Mouse (Mus musculus): ENCODE data around the gene Rai1. TPM values are rescaled to one million over a fixed set of nuclear protein-coding genes. Genes with fewer than 3 reads are reported as not detected.
A peak's percentile ranks its signal among the peaks of the same experiment; 100 is the strongest.

Gene Rai1
- polyA plus RNA-seq, 1 experiment from 2014 or later, result 3.7 TPM

- no peak for ATAC-seq (ENCODE audit: low read depth)
- Histone ChIP-seq H3K9me3 (replicated peaks; ENCODE audit: control insufficient read depth, low read length) (no peaks in the 10 kb centered on the region), H3K4me1 (ENCODE audit: control insufficient read depth, low read depth, low read length) (peaks cover 3% of the 10 kb centered on the region), H3K9ac (ENCODE audit: low read depth, low read length) (no peak overlapping the region), H3K4me2 (ENCODE audit: low read depth, low read length) (no peak overlapping the region), H3K36me3 (ENCODE audit: control insufficient read depth, insufficient read depth) (no peaks in the 10 kb centered on the region), H3K4me3 (ENCODE audit: low read depth, low read length) (no peak overlapping the region), H3K27me3 (ENCODE audit: control insufficient read depth, insufficient read depth, low read depth, low read length) (no peaks in the 10 kb centered on the region), H3K27ac (ENCODE audit: low read length) (no peak overlapping the region)
- 76% methylated on average over 1 of the region's 1 CpGs for WGBS (ENCODE audit: insufficient replicate concordance)
Observed at GRCm38 (mm10) chr11:60132061-60132460, 27.2 kb downstream of the Rai1 start.

DNA sequence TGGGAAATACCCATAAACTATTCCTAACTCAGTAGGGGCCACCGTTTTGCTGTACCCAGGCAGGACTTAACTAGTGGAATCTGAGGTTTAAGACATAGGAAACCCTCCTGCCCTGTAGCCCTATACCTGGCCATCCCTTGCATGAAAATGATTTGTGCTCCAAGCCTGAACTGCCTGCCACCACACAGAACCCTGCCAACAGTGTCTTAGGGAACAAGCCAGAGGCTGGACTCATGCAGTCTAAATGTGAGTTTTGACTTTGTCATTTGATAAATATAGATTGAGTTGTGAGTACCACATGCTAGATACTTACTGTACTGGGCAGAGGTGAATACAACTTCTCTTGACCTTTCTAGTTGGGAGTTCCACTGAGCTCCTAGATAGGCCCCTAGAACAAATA is 31.7 kb downstream of the Rai1 start:
- Histone ChIP-seq H3K27ac (ENCODE audit: low read length) (no peak overlapping the region), H3K27me3 (ENCODE audit: control insufficient read depth, insufficient read depth, low read depth, low read length) (peaks cover 13% of the 10 kb centered on the region), H3K4me2 (ENCODE audit: low read depth, low read length) (no peak overlapping the region), H3K4me1 (ENCODE audit: control insufficient read depth, low read depth, low read length) (peaks cover 11% of the 10 kb centered on the region), H3K9me3 (replicated peaks; ENCODE audit: control insufficient read depth, low read length) (no peaks in the 10 kb centered on the region), H3K9ac (ENCODE audit: low read depth, low read length) (no peak overlapping the region), H3K4me3 (ENCODE audit: low read depth, low read length) (no peak overlapping the region), H3K36me3 (ENCODE audit: control insufficient read depth, insufficient read depth) (no peaks in the 10 kb centered on the region)
- ATAC-seq (ENCODE audit: low read depth), result no peak
- 63% methylated on average over 1 of the region's 1 CpGs for WGBS (ENCODE audit: insufficient replicate concordance)

DNA sequence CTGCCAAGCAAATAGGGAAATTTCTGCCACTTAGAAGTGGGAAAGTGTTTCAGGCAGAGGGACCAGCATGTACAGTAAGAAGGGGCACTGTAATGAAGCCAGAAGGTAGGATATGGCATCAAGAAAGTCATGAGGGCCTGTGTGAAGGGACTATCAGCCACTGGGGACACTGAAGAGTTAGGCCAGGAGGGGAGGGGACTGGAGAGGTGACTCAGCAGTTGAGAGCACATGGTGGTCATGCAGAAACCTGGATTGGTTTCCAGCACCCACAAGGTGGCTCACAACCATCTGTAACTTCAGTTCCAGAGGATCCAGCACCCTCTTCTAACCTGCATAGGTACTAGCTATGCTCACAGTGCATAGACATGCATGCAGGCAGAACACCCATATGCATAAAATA is 32.4 kb downstream of the Rai1 start:
- Histone ChIP-seq H3K4me2 (ENCODE audit: low read depth, low read length) (no peak overlapping the region), H3K9ac (ENCODE audit: low read depth, low read length) (no peak overlapping the region), H3K27ac (ENCODE audit: low read length) (no peak overlapping the region), H3K4me1 (ENCODE audit: control insufficient read depth, low read depth, low read length) (peaks cover 17% of the 10 kb centered on the region), H3K36me3 (ENCODE audit: control insufficient read depth, insufficient read depth) (no peaks in the 10 kb centered on the region), H3K4me3 (ENCODE audit: low read depth, low read length) (no peak overlapping the region), H3K27me3 (ENCODE audit: control insufficient read depth, insufficient read depth, low read depth, low read length) (peaks cover 13% of the 10 kb centered on the region), H3K9me3 (replicated peaks; ENCODE audit: control insufficient read depth, low read length) (no peaks in the 10 kb centered on the region)
- no peak; the same call in 1 of the 2 replicates for ATAC-seq (ENCODE audit: low read depth)

- Histone ChIP-seq H3K9me3 (replicated peaks; ENCODE audit: control insufficient read depth, low read length) (no peaks in the 10 kb centered on the region), H3K27me3 (ENCODE audit: control insufficient read depth, insufficient read depth, low read depth, low read length) (peaks cover 13% of the 10 kb centered on the region), H3K4me2 (ENCODE audit: low read depth, low read length) (peak overlapping the region; percentile 79), H3K9ac (ENCODE audit: low read depth, low read length) (no peak overlapping the region), H3K36me3 (ENCODE audit: control insufficient read depth, insufficient read depth) (no peaks in the 10 kb centered on the region), H3K27ac (ENCODE audit: low read length) (no peak overlapping the region), H3K4me3 (ENCODE audit: low read depth, low read length) (peak overlapping the region; percentile 60), H3K4me1 (ENCODE audit: control insufficient read depth, low read depth, low read length) (peaks cover 22% of the 10 kb centered on the region)
- no peak for ATAC-seq (ENCODE audit: low read depth)
- WGBS (ENCODE audit: insufficient replicate concordance), result 10% methylated on average over 24 of the region's 24 CpGs
Observed at GRCm38 (mm10) chr11:60139141-60139733, 34.4 kb downstream of the Rai1 start.

GRCm38 (mm10) chr11:60139734-60140371 is 35.0 kb downstream of the Rai1 start:
- no peak for ATAC-seq (ENCODE audit: low read depth)
- Histone ChIP-seq H3K4me1 (ENCODE audit: control insufficient read depth, low read depth, low read length) (peaks cover 22% of the 10 kb centered on the region), H3K9ac (ENCODE audit: low read depth, low read length) (peak overlapping the region; percentile 40; the same call in 1 of the 2 replicates), H3K9me3 (replicated peaks; ENCODE audit: control insufficient read depth, low read length) (no peaks in the 10 kb centered on the region), H3K36me3 (ENCODE audit: control insufficient read depth, insufficient read depth) (no peaks in the 10 kb centered on the region), H3K27ac (ENCODE audit: low read length) (no peak overlapping the region), H3K4me3 (ENCODE audit: low read depth, low read length) (peak overlapping the region; percentile 60), H3K4me2 (ENCODE audit: low read depth, low read length) (peak overlapping the region; percentile 79), H3K27me3 (ENCODE audit: control insufficient read depth, insufficient read depth, low read depth, low read length) (peaks cover 13% of the 10 kb centered on the region)
- WGBS (ENCODE audit: insufficient replicate concordance), result under 1% methylated on average over 66 of the region's 66 CpGs

DNA sequence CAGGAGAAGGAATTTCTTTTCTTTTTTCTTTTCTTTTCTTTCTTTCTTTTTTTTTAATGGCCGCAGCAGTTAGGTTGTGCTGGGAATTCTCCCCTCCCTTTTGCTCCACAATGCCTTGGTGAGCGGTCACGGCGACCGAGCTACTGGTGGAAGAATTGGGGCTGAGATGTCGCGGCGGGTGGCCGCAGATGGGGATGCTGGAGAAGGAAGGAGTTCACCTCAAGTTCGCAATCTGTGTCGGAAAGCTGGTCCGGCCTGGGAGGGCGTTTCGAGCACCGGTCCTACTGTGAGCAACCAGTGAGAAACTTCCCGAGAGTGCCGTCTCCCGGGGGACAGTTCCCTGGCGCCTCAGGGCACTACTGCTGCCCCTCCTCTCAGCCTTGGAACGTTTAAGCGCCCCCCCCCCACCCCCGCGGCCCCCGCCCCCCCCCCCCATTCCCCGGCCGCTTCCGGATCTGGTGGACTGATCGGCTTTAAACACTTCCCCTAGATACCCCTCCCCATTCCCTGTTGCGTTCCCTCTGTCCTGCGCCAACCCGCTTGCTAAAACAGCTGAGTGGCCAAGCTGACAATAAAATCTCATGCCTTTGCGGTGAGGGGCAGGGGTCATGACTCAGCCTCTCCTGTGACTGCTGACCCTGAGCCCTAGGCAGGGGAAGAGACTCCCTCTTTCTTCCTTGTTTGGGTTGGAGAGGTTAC is 35.9 kb downstream of the Rai1 start:
- 28% methylated on average over 19 of the region's 32 CpGs for WGBS (ENCODE audit: insufficient replicate concordance)
- no peak for ATAC-seq (ENCODE audit: low read depth)
- Histone ChIP-seq H3K9me3 (replicated peaks; ENCODE audit: control insufficient read depth, low read length) (no peaks in the 10 kb centered on the region), H3K27me3 (ENCODE audit: control insufficient read depth, insufficient read depth, low read depth, low read length) (peaks cover 13% of the 10 kb centered on the region), H3K27ac (ENCODE audit: low read length) (no peak overlapping the region), H3K4me1 (ENCODE audit: control insufficient read depth, low read depth, low read length) (peaks cover 22% of the 10 kb centered on the region), H3K36me3 (ENCODE audit: control insufficient read depth, insufficient read depth) (no peaks in the 10 kb centered on the region), H3K9ac (ENCODE audit: low read depth, low read length) (no peak overlapping the region), H3K4me3 (ENCODE audit: low read depth, low read length) (peak overlapping the region; percentile 60), H3K4me2 (ENCODE audit: low read depth, low read length) (peak overlapping the region; percentile 79)

- H3K9ac ChIP-seq (ENCODE audit: low read depth, low read length), result no peak overlapping the region
- no peaks in the 10 kb centered on the region for H3K9me3 ChIP-seq (replicated peaks; ENCODE audit: control insufficient read depth, low read length)
- no peak overlapping the region for H3K27ac ChIP-seq (ENCODE audit: low read length)
- no peak overlapping the region for H3K4me2 ChIP-seq (ENCODE audit: low read depth, low read length)
- 48% methylated on average over 7 of the region's 7 CpGs for WGBS (ENCODE audit: insufficient replicate concordance)
- H3K4me1 ChIP-seq (ENCODE audit: control insufficient read depth, low read depth, low read length), result peaks cover 22% of the 10 kb centered on the region
- H3K36me3 ChIP-seq (ENCODE audit: control insufficient read depth, insufficient read depth), result no peaks in the 10 kb centered on the region
- no peak for ATAC-seq (ENCODE audit: low read depth)
- H3K4me3 ChIP-seq (ENCODE audit: low read depth, low read length), result no peak overlapping the region
- peaks cover 13% of the 10 kb centered on the region for H3K27me3 ChIP-seq (ENCODE audit: control insufficient read depth, insufficient read depth, low read depth, low read length)
Observed at GRCm38 (mm10) chr11:60141285-60141608, 36.4 kb downstream of the Rai1 start.

DNA sequence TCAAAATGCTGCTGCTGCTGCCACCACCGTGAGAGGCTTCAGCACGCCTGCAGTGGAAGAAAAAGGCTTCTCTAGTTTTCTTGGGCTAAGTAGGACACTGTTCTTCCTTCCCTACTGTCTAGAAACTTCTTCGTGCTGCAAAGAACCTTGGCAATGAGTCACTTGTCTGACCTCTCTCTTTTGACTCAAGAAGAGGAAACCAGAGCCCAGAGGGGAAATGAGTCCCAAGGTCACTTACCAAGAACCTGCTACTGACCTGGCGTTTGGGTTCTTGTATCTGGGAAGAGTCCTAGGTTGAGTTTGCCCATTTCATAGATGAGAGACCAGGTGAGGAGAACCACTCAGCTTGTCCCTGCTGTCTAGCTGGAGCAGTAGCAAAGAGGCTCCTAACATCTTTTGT is 38.3 kb downstream of the Rai1 start:
- Histone ChIP-seq H3K9ac (ENCODE audit: low read depth, low read length) (no peak overlapping the region), H3K27me3 (ENCODE audit: control insufficient read depth, insufficient read depth, low read depth, low read length) (peaks cover 13% of the 10 kb centered on the region), H3K4me3 (ENCODE audit: low read depth, low read length) (no peak overlapping the region), H3K36me3 (ENCODE audit: control insufficient read depth, insufficient read depth) (no peaks in the 10 kb centered on the region), H3K9me3 (replicated peaks; ENCODE audit: control insufficient read depth, low read length) (no peaks in the 10 kb centered on the region), H3K4me1 (ENCODE audit: control insufficient read depth, low read depth, low read length) (peaks cover 22% of the 10 kb centered on the region), H3K4me2 (ENCODE audit: low read depth, low read length) (no peak overlapping the region), H3K27ac (ENCODE audit: low read length) (no peak overlapping the region)
- WGBS (ENCODE audit: insufficient replicate concordance), result 58% methylated on average over 4 of the region's 4 CpGs
- no peak for ATAC-seq (ENCODE audit: low read depth)

GRCm38 (mm10) chr11:60146170-60146569 is 41.4 kb downstream of the Rai1 start:
- H3K9me3 ChIP-seq (replicated peaks; ENCODE audit: control insufficient read depth, low read length), result no peaks in the 10 kb centered on the region
- no peak overlapping the region for H3K27ac ChIP-seq (ENCODE audit: low read length)
- H3K4me3 ChIP-seq (ENCODE audit: low read depth, low read length), result no peak overlapping the region
- no peaks in the 10 kb centered on the region for H3K27me3 ChIP-seq (ENCODE audit: control insufficient read depth, insufficient read depth, low read depth, low read length)
- H3K4me2 ChIP-seq (ENCODE audit: low read depth, low read length), result no peak overlapping the region
- H3K36me3 ChIP-seq (ENCODE audit: control insufficient read depth, insufficient read depth), result no peaks in the 10 kb centered on the region
- no peak overlapping the region for H3K9ac ChIP-seq (ENCODE audit: low read depth, low read length)
- peaks cover 16% of the 10 kb centered on the region for H3K4me1 ChIP-seq (ENCODE audit: control insufficient read depth, low read depth, low read length)
- 74% methylated on average over 4 of the region's 4 CpGs for WGBS (ENCODE audit: insufficient replicate concordance)
- no peak for ATAC-seq (ENCODE audit: low read depth)

All from liver, embryonic 16.5 days (tissue).